Mouse (Mus musculus) hindbrain, embryonic 14.5 days (tissue): ENCODE measurements around the gene Hyal2. TPM values are rescaled to one million over a fixed set of nuclear protein-coding genes. Genes with fewer than 3 reads are reported as not detected.

Source experiments
- ATAC-seq: fragments of 200-750 bp; cut with Nextera tagmentation; 2 replicates; pipeline ENCODE4 v1.8.0; 2017; ENCODE audit warnings: moderate number of reproducible peaks, mild to moderate bottlenecking, moderate TSS enrichment, moderate library complexity; ENCODE audit not compliant: low FRiP score
- DNase-seq: peaks from one replicate; pipeline ENCODE4 v3.0.0-alpha.2; 2015; ENCODE audit warnings: low spot score
- H3K27ac ChIP-seq: fragments of 300-500 bp; sonication (generic); 2 replicates; pipeline ENCODE4 v1.5.1; 2014; ENCODE audit warnings: mild to moderate bottlenecking, moderate library complexity
- H3K27me3 ChIP-seq: fragments of 300-500 bp; sonication (generic); 2 replicates; pipeline ENCODE4 v1.6.1; 2014; ENCODE audit warnings: mild to moderate bottlenecking, low read length, mixed read lengths; ENCODE audit not compliant: control insufficient read depth, insufficient read depth
- H3K36me3 ChIP-seq: fragments of 300-500 bp; sonication (generic); replicated peaks from 2 replicates; pipeline ENCODE4 v1.6.1; 2014; ENCODE audit not compliant: control insufficient read depth, insufficient read depth
- H3K4me1 ChIP-seq: fragments of 300-500 bp; sonication (generic); replicated peaks from 2 replicates; pipeline ENCODE4 v1.6.1; 2014; ENCODE audit warnings: antibody characterized with exemption, low read length, mixed read lengths; ENCODE audit not compliant: control insufficient read depth, insufficient read depth
- H3K4me2 ChIP-seq: fragments of 300-500 bp; sonication (generic); replicated peaks from 2 replicates; pipeline ENCODE4 v1.6.1; 2014; ENCODE audit warnings: mild to moderate bottlenecking, moderate library complexity
- H3K4me3 ChIP-seq: fragments of 300-500 bp; sonication (generic); replicated peaks from 2 replicates; pipeline ENCODE4 v1.5.1; 2014; ENCODE audit warnings: mild to moderate bottlenecking, low read length
- H3K9ac ChIP-seq: fragments of 300-500 bp; sonication (generic); 2 replicates; pipeline ENCODE4 v1.6.1; 2014
- H3K9me3 ChIP-seq: fragments of 300-500 bp; sonication (generic); 2 replicates; pipeline ENCODE4 v1.6.1; 2016; ENCODE audit warnings: low read length; ENCODE audit not compliant: control insufficient read depth
- polyA plus RNA-seq: library from polyadenylated mRNA; unstranded; fragments of >200 nt; fragmentation: Nextera tagmentation; extraction: Ambion mirVana; gene quantifications from 2 replicates; pipeline ENCODE4 v1.2.1, GENCODE M21; 2014

Gene Hyal2
- polyA plus RNA-seq, 1 experiment from 2014 or later: 71.7 TPM

- DNase-seq: no peak
- no peak for ATAC-seq
- no peaks in the 10 kb centered on the region for H3K27me3 ChIP-seq
- peaks cover 11% of the 10 kb centered on the region; the same call in 1 of the 2 replicates for H3K4me1 ChIP-seq
- H3K9me3 ChIP-seq: no peaks in the 10 kb centered on the region
- no peak overlapping the region for H3K27ac ChIP-seq
- peaks cover 64% of the 10 kb centered on the region for H3K36me3 ChIP-seq
- H3K4me2 ChIP-seq: no peak overlapping the region
- no peak overlapping the region for H3K4me3 ChIP-seq
- no peak overlapping the region for H3K9ac ChIP-seq
These were observed 53.2 kb downstream of the Hyal2 start for GRCm38 (mm10) chr9:107620954-107621353.

Other genes starting within 250 kb of the Hyal2 start
- gene Hemk1, start 229.6 kb upstream of the Hyal2 start, polyA plus RNA-seq: 16.7 and 19.1 TPM in 2 replicates
- 5.4 and 5.6 TPM in 2 replicates for gene 6430571L13Rik, start 227.3 kb upstream of the Hyal2 start, polyA plus RNA-seq
- gene Cacna2d2, start 168.3 kb upstream of the Hyal2 start, polyA plus RNA-seq: 6.8 and 7.7 TPM in 2 replicates
- 47.1 and 51.7 TPM in 2 replicates for gene Tmem115, start 34.0 kb upstream of the Hyal2 start, polyA plus RNA-seq
- gene Cyb561d2, start 25.8 kb upstream of the Hyal2 start, polyA plus RNA-seq: 44.9 and 49.3 TPM in 2 replicates
- gene Nprl2, start 25.7 kb upstream of the Hyal2 start, polyA plus RNA-seq: 65.8 and 71.4 TPM in 2 replicates
- 3.3 TPM in 2 replicates for gene Zmynd10, start 20.6 kb upstream of the Hyal2 start, polyA plus RNA-seq
- 32.6 and 33.5 TPM in 2 replicates for gene Rassf1, start 16.4 kb upstream of the Hyal2 start, polyA plus RNA-seq
- 115 and 130 TPM in 2 replicates for gene Tusc2, start 4.7 kb upstream of the Hyal2 start, polyA plus RNA-seq
- gene Hyal1, start 9.0 kb downstream of the Hyal2 start, polyA plus RNA-seq: 3.1 and 4.9 TPM in 2 replicates
- gene Naa80, start 10.9 kb downstream of the Hyal2 start, polyA plus RNA-seq: 14.4 and 16.4 TPM in 2 replicates
- gene Hyal3, start 12.9 kb downstream of the Hyal2 start, polyA plus RNA-seq: 0.96 and 1.2 TPM in 2 replicates
- gene Ifrd2, start 19.7 kb downstream of the Hyal2 start, polyA plus RNA-seq: 11.2 and 16.5 TPM in 2 replicates
- gene Sema3b, start 41.3 kb downstream of the Hyal2 start, polyA plus RNA-seq: 4.2 and 4.5 TPM in 2 replicates
- 282 and 291 TPM in 2 replicates for gene Gnai2, start 67.4 kb downstream of the Hyal2 start, polyA plus RNA-seq
- gene Slc38a3, start 101.6 kb downstream of the Hyal2 start, polyA plus RNA-seq: 48.3 and 48.5 TPM in 2 replicates
- 1.3 TPM in 2 replicates for gene Gnat1, start 111.8 kb downstream of the Hyal2 start, polyA plus RNA-seq
- gene Sema3f, start 142.5 kb downstream of the Hyal2 start, polyA plus RNA-seq: 17.5 and 17.7 TPM in 2 replicates
- gene Rbm5, start 203.1 kb downstream of the Hyal2 start, polyA plus RNA-seq: 199 and 205 TPM in 2 replicates